8 mouse cellular contexts compared by ENCODE assay signal in the genomic region with DNA sequence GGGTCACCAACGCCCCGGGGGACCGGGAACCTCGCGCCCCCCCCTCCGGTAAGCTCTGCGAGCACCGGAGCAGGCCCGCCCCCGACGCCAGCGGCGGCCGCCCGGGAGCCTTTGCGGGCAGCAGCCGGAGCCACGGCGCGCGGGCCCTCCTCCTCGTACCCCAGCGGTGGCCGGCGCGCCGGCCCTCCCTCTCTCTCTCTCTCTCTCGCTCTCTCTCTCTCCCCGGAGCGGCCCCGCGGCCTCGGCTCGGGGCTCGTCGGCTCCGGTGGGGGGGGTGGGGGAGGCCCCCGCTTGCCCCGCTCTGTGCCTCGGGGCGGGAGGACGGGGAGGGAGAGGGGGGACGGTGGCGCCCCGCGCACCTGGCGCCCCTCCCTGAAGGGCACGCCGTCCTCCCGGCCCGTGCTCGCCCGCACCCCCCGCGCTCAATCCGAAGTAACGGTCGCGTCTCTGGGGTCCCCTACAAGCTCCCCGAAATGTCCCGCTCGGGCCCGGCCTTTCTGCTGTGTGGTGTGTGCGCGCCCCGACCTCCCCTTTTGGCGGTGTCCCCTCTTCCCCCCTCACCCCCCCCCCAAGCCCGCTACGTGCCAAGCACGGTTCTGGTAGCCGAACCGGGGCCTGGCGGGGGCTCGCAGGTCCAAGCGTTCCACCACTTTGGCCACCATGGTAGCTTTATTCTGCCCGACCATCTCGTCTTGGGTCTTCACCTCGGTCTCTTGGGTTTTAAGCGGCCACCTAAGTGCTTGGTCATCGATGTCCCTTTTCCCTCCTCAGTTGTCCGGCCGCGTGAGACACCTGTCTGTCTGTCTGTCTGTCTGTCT. TPM values are rescaled to one million over a fixed set of nuclear protein-coding genes. Genes with fewer than 3 reads are reported as not detected.
DNase-seq lines count a peak whose midpoint lies in the region; ATAC-seq and TF ChIP-seq lines count a peak whose summit lies in the region.

No protein-coding gene starts in this region.

- no peaks in the 10 kb centered on the region for H3K9me3 ChIP-seq in forebrain, embryonic 11.5 days (ENCODE audit: control insufficient read depth, low read length)
- no peaks in the 10 kb centered on the region for H3K9me3 ChIP-seq in limb, embryonic 12.5 days
- H3K9me3 ChIP-seq in neural tube, embryonic 13.5 days = no peaks in the 10 kb centered on the region

- peaks cover 59% of the 10 kb centered on the region for H3K79me2 ChIP-seq in liver, adult 2 months (ENCODE audit: control insufficient read depth, insufficient read depth, low read length)

- TF ChIP-seq CTCF in liver, adult 2 months (IDR thresholded peaks at IDR 0.05; ENCODE audit: low read depth, low read length) = no peak
- no peak for TF ChIP-seq CTCF in bone marrow, adult 2 months (IDR thresholded peaks at IDR 0.05; ENCODE audit: control insufficient read depth, insufficient read depth, low read length)

- TF ChIP-seq POLR2A in liver, adult 2 months (IDR thresholded peaks at IDR 0.05; ENCODE audit: extremely low read depth, insufficient read depth, low read length) = no peak
- no peak for TF ChIP-seq POLR2A in bone marrow, adult 2 months (IDR thresholded peaks at IDR 0.05; ENCODE audit: borderline replicate concordance, control insufficient read depth, low read depth, low read length)

- 1% methylated on average over 45 of the region's 83 CpGs for WGBS in liver, adult 2 months
- under 1% methylated on average over 53 of the region's 83 CpGs for WGBS in bone marrow, adult 2 months
- WGBS in forebrain, embryonic 11.5 days = under 1% methylated on average over 50 of the region's 83 CpGs
- 1% methylated on average over 48 of the region's 83 CpGs for WGBS in limb, embryonic 12.5 days
- 2% methylated on average over 28 of the region's 83 CpGs for WGBS in neural tube, embryonic 13.5 days

- H3K4me3 ChIP-seq in liver, adult 2 months (ENCODE audit: insufficient read depth, low read depth, low read length) = peak overlapping the region; percentile 97
- peak overlapping the region; percentile 63 for H3K4me3 ChIP-seq in bone marrow, adult 2 months (replicated peaks; ENCODE audit: control insufficient read depth, low read depth, low read length)
- H3K4me3 ChIP-seq in forebrain, embryonic 11.5 days (ENCODE audit: low read depth, low read length) = peak overlapping the region; percentile 100
- H3K4me3 ChIP-seq in limb, embryonic 12.5 days (replicated peaks) = peak overlapping the region; percentile 99
- peak overlapping the region; percentile 98 for H3K4me3 ChIP-seq in neural tube, embryonic 13.5 days

- no peaks in the 10 kb centered on the region for H3K27me3 ChIP-seq in liver, adult 2 months (ENCODE audit: control insufficient read depth, insufficient read depth, low read length)
- no peaks in the 10 kb centered on the region for H3K27me3 ChIP-seq in forebrain, embryonic 11.5 days (ENCODE audit: control insufficient read depth, insufficient read depth, low read length)
- H3K27me3 ChIP-seq in limb, embryonic 12.5 days = no peaks in the 10 kb centered on the region
- H3K27me3 ChIP-seq in neural tube, embryonic 13.5 days = no peaks in the 10 kb centered on the region

- H3K9ac ChIP-seq in liver, adult 2 months (ENCODE audit: low read depth, low read length) = peak overlapping the region; percentile 99
- peak overlapping the region; percentile 98 for H3K9ac ChIP-seq in forebrain, embryonic 11.5 days (ENCODE audit: low read length)
- H3K9ac ChIP-seq in limb, embryonic 12.5 days (replicated peaks) = peak overlapping the region; percentile 99
- H3K9ac ChIP-seq in neural tube, embryonic 13.5 days = peak overlapping the region; percentile 100

- DNase-seq in liver, adult 2 months (ENCODE audit: extremely low read depth, low read depth, low spot score) = no peak
- DNase-seq in liver = no peak
- DNase-seq in forebrain, embryonic 11.5 days (ENCODE audit: low spot score) = peak; percentile 68
- DNase-seq in urinary bladder, postnatal 4 days (ENCODE audit: low spot score in 2 of 2) = no peak
- no peak for DNase-seq in ovary, adult 18-20 months (ENCODE audit: low spot score)

- H3K27ac ChIP-seq in liver, adult 2 months (replicated peaks; ENCODE audit: insufficient read depth, low read depth, low read length) = peak overlapping the region; percentile 48
- peak overlapping the region; percentile 74; the same call in 1 of the 2 replicates for H3K27ac ChIP-seq in bone marrow, adult 2 months (ENCODE audit: control insufficient read depth, insufficient read depth, low read depth, low read length, poor library complexity)
- peak overlapping the region; percentile 83 for H3K27ac ChIP-seq in forebrain, embryonic 11.5 days (ENCODE audit: low read depth, low read length)
- peak overlapping the region; percentile 89 for H3K27ac ChIP-seq in limb, embryonic 12.5 days
- peak overlapping the region; percentile 92 for H3K27ac ChIP-seq in neural tube, embryonic 13.5 days (replicated peaks)

- peaks cover 15% of the 10 kb centered on the region for H3K4me1 ChIP-seq in liver, adult 2 months (ENCODE audit: control insufficient read depth, insufficient read depth, low read length)
- no peaks in the 10 kb centered on the region; the same call in 1 of the 2 replicates for H3K4me1 ChIP-seq in bone marrow, adult 2 months (ENCODE audit: control insufficient read depth, insufficient read depth, low read length)
- H3K4me1 ChIP-seq in forebrain, embryonic 11.5 days (replicated peaks; ENCODE audit: control insufficient read depth, insufficient read depth, low read length) = peaks cover 4% of the 10 kb centered on the region; the same call in 1 of the 2 replicates
- H3K4me1 ChIP-seq in limb, embryonic 12.5 days (replicated peaks) = peaks cover 34% of the 10 kb centered on the region
- H3K4me1 ChIP-seq in neural tube, embryonic 13.5 days (replicated peaks) = peaks cover 48% of the 10 kb centered on the region

- peak overlapping the region; percentile 81 for H3K4me2 ChIP-seq in forebrain, embryonic 11.5 days (ENCODE audit: low read depth, low read length, severe bottlenecking)
- H3K4me2 ChIP-seq in limb, embryonic 12.5 days = peak overlapping the region; percentile 93
- peak overlapping the region; percentile 83 for H3K4me2 ChIP-seq in neural tube, embryonic 13.5 days

- H3K36me3 ChIP-seq in liver, adult 2 months (ENCODE audit: control insufficient read depth, insufficient read depth, low read length) = no peaks in the 10 kb centered on the region
- no peaks in the 10 kb centered on the region for H3K36me3 ChIP-seq in forebrain, embryonic 11.5 days (ENCODE audit: control insufficient read depth, insufficient read depth, low read length)
- peaks cover 19% of the 10 kb centered on the region for H3K36me3 ChIP-seq in limb, embryonic 12.5 days
- H3K36me3 ChIP-seq in neural tube, embryonic 13.5 days = 0 out of 2 replicates have a peak, but pooled peaks cover 7% of the 10 kb centered on the region

- peak; percentile 57 for ATAC-seq in forebrain, embryonic 11.5 days (replicated peaks; ENCODE audit: low FRiP score)
- ATAC-seq in limb, embryonic 12.5 days (ENCODE audit: insufficient number of reproducible peaks, insufficient read depth, low FRiP score, low TSS enrichment, low read depth) = no peak
- ATAC-seq in neural tube, embryonic 13.5 days (ENCODE audit: low read depth) = peak; percentile 29; the same call in 1 of the 2 replicates

RNA-seq across cellular contexts. Expression of a gene that starts 7.6 kb away (rescaled TPM):
- 2.7 and 4.2 TPM in 2 replicates for total RNA-seq in liver, adult 2 months (2014; rRNA removed)
- 9.3 and 14.0 TPM in 2 replicates for polyA plus RNA-seq in liver, adult 2 months (2012; rRNA removed)
- 57.6 and 80.1 TPM in 2 replicates for polyA plus RNA-seq in bone marrow, adult 2 months (2011; ENCODE audit: insufficient read depth, insufficient read length, low replicate concordance, missing spikeins)
- polyA plus RNA-seq in forebrain, embryonic 11.5 days (2014; fragmentation: Nextera tagmentation; extraction: Ambion mirVana) = 14.0 and 14.9 TPM in 2 replicates
- polyA plus RNA-seq in limb, embryonic 12.5 days (2016; fragmentation: Nextera tagmentation; extraction: Ambion mirVana) = 17.0 and 17.7 TPM in 2 replicates
- polyA plus RNA-seq in neural tube, embryonic 13.5 days (2015; fragmentation: Nextera tagmentation; extraction: Ambion mirVana) = 16.9 and 17.3 TPM in 2 replicates

RNA-seq across cellular contexts. Expression of a gene that starts 8.5 kb away (rescaled TPM):
- 5.9 and 8.0 TPM in 2 replicates for total RNA-seq in liver, adult 2 months (2014; rRNA removed)
- polyA plus RNA-seq in liver, adult 2 months (2012; rRNA removed) = 15.4 and 17.8 TPM in 2 replicates
- polyA plus RNA-seq in bone marrow, adult 2 months (2011; ENCODE audit: insufficient read depth, insufficient read length, low replicate concordance, missing spikeins) = 22.1 and 32.2 TPM in 2 replicates
- polyA plus RNA-seq in forebrain, embryonic 11.5 days (2014; fragmentation: Nextera tagmentation; extraction: Ambion mirVana) = 55.9 and 62.4 TPM in 2 replicates
- polyA plus RNA-seq in limb, embryonic 12.5 days (2016; fragmentation: Nextera tagmentation; extraction: Ambion mirVana) = 48.0 and 52.7 TPM in 2 replicates
- polyA plus RNA-seq in neural tube, embryonic 13.5 days (2015; fragmentation: Nextera tagmentation; extraction: Ambion mirVana) = 79.7 and 80.1 TPM in 2 replicates

RNA-seq across cellular contexts. Expression of a gene that starts 22.3 kb away (rescaled TPM):
- not detected in 2 replicates for total RNA-seq in liver, adult 2 months (2014; rRNA removed)
- polyA plus RNA-seq in liver, adult 2 months (2012; rRNA removed) = not detected in 2 replicates
- not detected in 2 replicates for polyA plus RNA-seq in bone marrow, adult 2 months (2011; ENCODE audit: insufficient read depth, insufficient read length, low replicate concordance, missing spikeins)
- 0.40 and 0.84 TPM in 2 replicates for polyA plus RNA-seq in forebrain, embryonic 11.5 days (2014; fragmentation: Nextera tagmentation; extraction: Ambion mirVana)
- polyA plus RNA-seq in limb, embryonic 12.5 days (2016; fragmentation: Nextera tagmentation; extraction: Ambion mirVana) = 0.71 TPM in 1 of 2 replicates, not detected in the other
- not detected in 2 replicates for polyA plus RNA-seq in neural tube, embryonic 13.5 days (2015; fragmentation: Nextera tagmentation; extraction: Ambion mirVana)

RNA-seq across cellular contexts. Expression of a gene that starts 22.5 kb away (rescaled TPM):
- total RNA-seq in liver, adult 2 months (2014; rRNA removed) = 87.2 and 134 TPM in 2 replicates
- polyA plus RNA-seq in liver, adult 2 months (2012; rRNA removed) = 332 and 431 TPM in 2 replicates
- polyA plus RNA-seq in bone marrow, adult 2 months (2011; ENCODE audit: insufficient read depth, insufficient read length, low replicate concordance, missing spikeins) = 294 and 476 TPM in 2 replicates
- 410 and 508 TPM in 2 replicates for polyA plus RNA-seq in forebrain, embryonic 11.5 days (2014; fragmentation: Nextera tagmentation; extraction: Ambion mirVana)
- polyA plus RNA-seq in limb, embryonic 12.5 days (2016; fragmentation: Nextera tagmentation; extraction: Ambion mirVana) = 337 and 349 TPM in 2 replicates
- 486 and 510 TPM in 2 replicates for polyA plus RNA-seq in neural tube, embryonic 13.5 days (2015; fragmentation: Nextera tagmentation; extraction: Ambion mirVana)

RNA-seq across cellular contexts. Expression of a gene that starts 33.9 kb away (rescaled TPM):
- under 0.01 TPM in 1 of 2 replicates, not detected in the other for total RNA-seq in liver, adult 2 months (2014; rRNA removed)
- polyA plus RNA-seq in liver, adult 2 months (2012; rRNA removed) = 0.02 TPM in 1 of 2 replicates, not detected in the other
- polyA plus RNA-seq in bone marrow, adult 2 months (2011; ENCODE audit: insufficient read depth, insufficient read length, low replicate concordance, missing spikeins) = not detected in 2 replicates
- polyA plus RNA-seq in forebrain, embryonic 11.5 days (2014; fragmentation: Nextera tagmentation; extraction: Ambion mirVana) = 0.11 and 0.15 TPM in 2 replicates
- polyA plus RNA-seq in limb, embryonic 12.5 days (2016; fragmentation: Nextera tagmentation; extraction: Ambion mirVana) = 0.04 and 0.08 TPM in 2 replicates
- polyA plus RNA-seq in neural tube, embryonic 13.5 days (2015; fragmentation: Nextera tagmentation; extraction: Ambion mirVana) = 0.06 and 0.08 TPM in 2 replicates
